Mouse (Mus musculus): Measurements from ENCODE around the gene Gm5039.
"Not testable (repeated sequence)": the region's sequence is repeated elsewhere in the genome, so short reads cannot be mapped to it uniquely, and the experiment has no call there.

The Gm5039 gene

DNA sequence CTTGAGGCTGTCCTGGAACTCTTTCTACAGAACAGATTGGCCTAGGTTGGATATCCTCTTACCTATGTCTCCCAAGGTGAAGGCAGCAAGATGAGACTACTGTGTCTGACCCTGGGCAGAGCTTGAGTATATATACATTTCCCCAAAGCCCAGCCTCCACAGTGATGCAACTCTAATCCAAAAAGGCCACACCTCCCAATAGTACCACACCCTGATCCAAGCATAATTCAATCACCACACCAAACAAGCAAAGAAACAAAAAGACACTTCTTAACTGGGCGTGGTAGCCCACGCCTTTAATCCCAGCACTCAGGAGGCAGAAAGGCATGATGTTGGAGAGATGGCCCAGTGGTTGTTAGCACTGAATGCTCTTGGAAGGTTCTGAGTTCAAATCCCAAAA, at the start of gene Gm5039:
Gm5039 (minus strand) TSS at position 101 of the 400 bp plus-strand sequence.
- DNase-seq, result not testable (repeated sequence)

DNA sequence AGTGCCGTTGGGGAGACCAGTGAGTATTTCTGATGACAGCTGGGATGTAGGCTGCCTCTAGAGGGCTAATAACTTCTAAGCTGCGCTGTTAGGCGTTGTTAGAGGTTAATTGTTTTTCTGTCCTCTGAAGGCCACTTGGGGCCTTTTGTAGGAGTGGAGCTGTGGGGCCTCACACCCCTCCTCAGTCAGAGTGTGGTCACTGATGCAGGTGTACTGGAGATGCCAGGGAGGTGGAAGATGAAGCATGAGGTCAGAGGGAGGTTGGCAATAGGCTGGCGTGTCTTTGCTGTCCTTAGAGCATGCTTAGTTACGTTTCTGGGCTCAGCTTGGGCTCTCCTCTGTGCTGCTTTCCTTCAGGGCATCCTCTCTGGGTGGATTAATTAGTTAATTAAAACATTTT, 48.2 kb upstream of the Gm5039 start:
- no peak for DNase-seq

DNA sequence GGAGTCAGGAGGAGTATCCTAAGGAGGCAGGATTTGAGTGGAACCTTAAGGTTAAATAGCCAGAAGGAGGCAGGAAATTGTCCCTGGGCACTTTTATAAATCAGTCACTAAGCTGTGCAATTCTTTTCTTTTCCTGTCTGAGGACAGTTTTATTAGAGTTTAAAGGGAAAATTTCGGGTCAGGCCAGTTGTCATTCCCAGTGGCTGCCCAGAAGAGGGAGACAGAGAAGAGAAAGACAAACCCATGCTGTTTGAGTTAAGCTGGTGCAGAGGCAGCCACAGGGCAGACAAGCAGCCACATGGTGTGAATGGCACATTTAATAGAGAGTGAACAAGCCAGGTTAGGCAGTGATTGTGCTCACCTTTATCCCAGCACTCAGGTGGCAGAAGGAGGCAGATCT, 46.5 kb upstream of the Gm5039 start:
- DNase-seq, result not testable (repeated sequence)

DNA sequence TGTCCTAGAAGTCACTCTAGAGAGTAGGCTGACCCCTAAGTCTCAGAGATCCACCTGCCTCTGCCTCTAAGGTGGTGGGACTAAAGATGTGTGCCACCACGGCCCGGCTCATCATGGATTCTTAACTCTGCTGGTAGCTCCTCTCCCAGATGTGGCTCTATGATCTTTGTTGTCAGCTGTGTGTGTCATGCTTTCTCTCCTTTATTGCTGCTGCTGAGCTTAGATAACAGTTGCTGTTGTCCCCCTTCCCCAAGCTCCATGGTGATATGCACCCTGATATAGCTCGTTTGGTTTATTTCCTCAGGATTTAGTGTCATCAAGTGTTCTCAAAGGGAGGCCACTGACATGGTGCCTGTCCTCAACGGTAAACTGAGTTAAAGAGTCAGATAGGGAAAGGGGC, 45.9 kb upstream of the Gm5039 start:
- not testable (repeated sequence) for DNase-seq

DNA sequence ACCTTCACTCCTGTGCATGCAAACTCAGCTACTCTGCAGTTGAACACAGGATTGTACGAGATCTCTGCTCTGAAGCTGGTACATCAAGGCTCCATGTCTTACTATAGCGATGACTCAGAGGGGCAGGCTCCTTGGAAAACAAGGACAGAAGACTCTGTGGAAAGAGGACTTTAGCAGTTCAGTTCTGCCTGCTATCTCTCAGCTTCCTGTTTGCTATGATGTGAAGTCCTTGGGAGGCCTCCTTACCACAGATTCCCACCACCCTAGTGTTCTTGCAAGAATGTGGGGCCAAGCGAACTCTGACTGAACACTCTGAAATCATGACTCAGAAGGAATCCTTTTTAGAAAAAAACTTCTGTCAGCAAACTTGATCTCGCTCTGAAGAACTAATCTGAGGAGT, 44.8 kb upstream of the Gm5039 start:
- no peak for DNase-seq

DNA sequence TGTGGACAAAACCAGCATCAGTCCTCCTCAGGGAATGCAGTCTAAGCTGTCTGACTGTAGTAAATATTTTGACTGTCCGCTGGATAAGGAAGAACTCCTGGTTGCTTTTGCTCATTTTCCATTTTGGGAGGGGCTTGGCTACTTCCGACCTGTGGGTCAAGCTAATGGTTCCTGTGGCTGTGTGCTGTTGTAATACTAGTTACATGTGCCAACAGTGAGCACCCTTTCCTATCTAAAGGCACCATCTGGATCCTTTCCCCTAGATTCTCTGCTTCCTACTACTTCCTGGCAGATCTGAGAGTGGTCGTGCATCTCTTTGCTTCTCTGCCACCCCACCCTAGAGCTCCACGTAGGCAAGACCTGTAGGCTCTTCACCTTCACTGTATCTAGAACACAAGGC, 43.8 kb upstream of the Gm5039 start:
- no peak for DNase-seq

DNA sequence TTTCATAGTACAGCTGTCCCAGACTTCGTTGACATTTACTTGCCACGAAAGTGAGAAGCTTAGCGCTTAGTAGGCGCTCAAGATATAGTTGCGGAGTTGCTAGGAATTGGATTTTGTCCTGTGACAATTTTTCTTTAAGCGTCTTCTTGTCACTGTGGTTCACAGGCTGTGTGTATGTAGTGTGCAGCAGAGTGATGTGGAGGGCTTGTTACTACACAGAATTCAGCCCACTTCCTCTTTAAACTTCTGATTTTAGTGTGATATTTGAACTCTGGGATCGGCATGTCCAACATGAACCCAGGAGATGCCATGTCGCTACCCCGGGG, 37.3 kb upstream of the Gm5039 start:
- no peak for DNase-seq

DNA sequence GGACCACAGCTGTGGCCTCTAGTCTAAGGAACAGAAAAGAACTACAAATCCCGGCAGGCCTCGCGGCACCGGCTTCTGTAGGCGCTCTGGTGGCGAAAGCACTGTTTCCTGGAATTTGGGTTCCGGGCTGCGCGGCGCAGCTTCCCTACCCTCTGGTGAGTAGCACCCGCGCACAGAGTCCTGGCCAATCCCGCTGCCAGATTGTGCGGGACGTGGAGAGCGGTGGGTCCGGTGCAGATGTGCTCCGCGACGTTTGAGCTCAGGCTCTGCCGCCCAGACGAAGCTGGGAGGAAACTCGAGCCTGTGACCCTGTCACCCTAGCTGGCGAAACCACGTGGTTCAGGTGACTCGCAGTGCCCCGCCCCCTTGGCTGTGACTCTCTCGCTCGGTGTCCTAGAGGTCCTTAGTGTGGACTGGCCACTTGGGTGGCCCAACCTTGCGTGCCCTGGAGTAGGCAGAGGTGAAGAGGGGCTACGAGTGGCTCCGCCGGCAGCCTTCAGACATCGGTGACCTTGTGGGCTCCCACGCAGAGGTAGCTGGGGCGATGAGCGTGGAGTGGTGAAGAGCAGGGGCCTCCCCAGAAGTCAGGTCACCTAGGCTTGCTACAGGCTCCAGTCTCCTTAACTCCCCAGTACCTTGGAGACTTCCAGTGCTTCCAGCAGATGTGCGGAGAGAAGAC, 36.8 kb upstream of the Gm5039 start, which contains the start of gene Adck1:
Adck1 (plus strand) TSS at position 114 of the 679 bp plus-strand sequence.
- DNase-seq, result peak; percentile 82

DNA sequence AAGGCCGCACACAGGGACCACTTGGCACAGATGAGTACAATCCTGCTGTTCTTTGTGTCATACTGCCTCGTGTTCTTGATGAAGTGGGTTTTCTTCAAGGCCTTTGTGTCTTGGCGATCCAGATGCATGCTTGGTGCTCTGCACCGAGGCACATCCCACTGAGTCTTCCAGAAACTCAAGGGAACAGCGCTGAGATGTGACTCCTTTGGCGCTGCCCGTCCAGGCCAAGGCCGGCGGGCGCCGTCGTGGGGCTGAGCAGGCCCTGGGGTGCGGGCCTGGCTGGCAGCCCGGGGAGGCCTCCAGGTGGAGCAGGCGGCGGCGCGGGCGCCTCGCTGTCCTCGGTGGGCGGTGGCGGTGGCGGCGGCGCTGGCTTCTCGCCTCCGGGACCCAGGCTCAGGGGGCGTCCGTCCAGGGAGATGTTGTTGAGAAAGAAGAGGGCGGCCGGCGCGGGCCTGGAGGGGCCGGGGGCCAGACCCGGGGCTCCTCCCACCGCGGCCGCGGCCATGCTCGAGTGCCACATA, 30.4 kb upstream of the Gm5039 start:
- no peak for DNase-seq

DNA sequence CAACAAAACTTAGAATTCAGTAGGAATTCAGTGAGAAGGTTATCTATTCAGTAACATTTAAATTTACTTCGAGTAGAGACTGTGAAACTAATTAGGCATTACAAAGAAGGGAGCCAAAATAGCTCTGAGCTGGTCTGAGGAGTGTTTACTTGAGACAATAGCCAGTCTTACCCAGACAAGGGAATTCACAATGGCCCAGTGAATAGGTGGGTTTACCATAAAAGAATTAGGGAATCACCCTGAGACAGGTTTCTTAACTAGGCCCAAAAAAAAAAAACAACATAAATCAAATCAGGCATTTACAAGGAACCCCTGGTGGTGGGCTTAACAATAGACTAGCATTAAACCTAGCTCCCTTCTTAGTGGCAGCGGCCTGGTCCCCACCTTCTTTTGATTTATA, 17.5 kb upstream of the Gm5039 start:
- DNase-seq, result not testable (repeated sequence)

DNA sequence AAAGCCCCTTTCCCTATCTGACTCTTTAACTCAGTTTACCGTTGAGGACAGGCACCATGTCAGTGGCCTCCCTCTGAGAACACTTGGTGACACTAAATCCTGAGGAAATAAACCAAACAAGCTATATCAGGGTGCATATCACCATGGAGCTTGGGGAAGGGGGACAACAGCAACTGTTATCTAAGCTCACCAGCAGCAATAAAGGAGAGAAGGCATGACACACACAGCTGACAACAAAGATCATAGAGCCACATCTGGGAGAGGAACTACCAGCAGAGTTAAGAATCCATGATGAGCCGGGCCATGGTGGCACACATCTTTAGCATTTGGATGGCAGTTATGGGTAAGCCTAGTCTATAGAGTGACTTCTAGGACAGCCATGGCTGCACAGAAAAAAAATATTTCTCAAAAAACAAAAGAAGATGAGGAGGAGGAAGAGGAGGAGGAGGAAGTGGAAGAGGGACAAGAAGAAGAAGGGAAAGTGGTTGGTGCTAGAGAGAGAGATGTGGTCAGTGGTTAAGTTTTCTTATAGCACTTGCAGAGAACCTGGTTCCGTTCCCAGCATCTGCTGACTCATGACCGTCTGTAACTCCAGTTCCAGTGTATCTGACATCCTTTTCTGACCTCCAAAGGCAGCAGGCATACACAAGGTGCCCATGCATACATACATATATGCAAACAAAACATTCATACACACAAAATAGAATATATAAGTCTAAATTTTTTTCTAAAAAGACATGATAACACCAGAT, 13.0 kb upstream of the Gm5039 start:
- not testable (repeated sequence) for DNase-seq

DNA sequence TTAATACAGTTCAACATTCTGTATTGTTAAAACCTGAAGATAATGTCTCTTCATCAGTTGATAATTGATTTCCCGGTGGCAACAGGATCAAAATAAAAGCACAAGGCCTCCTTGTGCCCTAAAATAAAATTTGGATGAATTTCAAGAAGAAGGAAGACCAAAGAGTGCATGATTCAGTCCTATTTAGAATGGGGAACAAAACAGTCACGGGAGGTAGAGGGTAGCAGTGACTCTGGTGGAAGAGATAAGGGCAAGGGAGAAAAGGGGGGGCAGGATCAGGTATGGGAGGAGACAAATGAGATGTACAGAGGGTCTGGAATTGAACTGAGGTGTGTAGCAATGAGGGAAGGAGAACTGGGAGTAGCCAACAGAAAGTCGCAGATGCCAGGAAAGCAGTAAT, 9.3 kb downstream of the Gm5039 start:
- DNase-seq, result no peak

DNA sequence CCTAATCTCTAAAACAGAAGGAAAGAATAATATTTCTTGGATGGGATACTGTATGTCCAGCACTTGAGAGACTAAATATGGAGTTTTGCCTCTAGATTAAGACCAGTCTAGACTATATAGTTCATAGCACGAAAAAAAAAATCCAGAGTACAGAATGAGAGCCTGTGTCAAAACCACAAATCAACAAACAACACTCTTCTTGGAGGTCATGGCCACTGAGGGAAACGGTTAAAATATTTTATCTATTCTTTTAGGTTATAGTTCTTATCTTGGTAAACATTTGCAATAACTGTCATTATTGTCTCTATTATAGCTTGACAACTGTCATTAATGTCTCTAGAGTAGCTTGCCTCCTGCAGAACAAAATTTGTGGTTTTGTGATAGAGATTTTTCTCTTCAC, 26.7 kb downstream of the Gm5039 start:
- DNase-seq, result not testable (repeated sequence)

DNA sequence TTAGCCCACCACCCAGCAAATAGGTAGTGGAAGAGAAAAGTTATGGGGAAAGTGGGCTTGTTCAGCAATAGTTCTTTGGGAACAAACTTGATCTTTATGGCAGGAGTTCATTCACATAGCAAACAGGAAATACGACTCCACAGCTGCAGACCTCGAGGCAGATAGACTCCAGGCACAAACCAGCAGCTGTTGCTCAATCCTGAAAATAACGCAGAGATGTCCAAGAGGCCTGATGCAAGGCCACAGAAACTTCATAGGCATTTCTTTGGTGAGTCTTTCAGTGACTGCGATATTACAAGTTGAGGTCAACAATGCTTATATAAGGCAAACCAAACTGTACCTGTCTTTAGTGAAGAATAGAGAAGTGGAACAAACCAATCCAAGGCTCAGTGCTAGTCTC, 30.7 kb downstream of the Gm5039 start:
- DNase-seq, result not testable (repeated sequence)

DNA sequence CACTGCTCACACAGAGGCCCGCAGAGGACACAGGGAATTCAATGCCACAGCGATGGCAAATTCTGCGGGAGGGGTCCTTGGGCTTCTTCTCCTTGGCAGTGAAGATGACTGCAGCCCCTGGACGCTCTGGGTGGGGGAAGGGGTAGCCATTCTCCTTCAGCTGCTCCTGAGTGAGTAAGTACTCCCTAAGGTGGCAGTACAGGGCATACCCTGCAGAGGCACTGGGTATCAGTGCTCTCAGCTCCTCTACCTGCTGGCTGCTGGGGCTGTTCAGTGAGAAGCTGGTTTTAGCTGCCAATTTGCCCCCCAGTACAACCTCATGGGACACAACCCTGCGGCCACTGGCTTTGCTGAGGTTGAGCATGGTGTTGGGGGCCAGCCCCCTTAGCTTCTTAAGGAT, 38.6 kb downstream of the Gm5039 start:
- DNase-seq, result not testable (repeated sequence)

DNA sequence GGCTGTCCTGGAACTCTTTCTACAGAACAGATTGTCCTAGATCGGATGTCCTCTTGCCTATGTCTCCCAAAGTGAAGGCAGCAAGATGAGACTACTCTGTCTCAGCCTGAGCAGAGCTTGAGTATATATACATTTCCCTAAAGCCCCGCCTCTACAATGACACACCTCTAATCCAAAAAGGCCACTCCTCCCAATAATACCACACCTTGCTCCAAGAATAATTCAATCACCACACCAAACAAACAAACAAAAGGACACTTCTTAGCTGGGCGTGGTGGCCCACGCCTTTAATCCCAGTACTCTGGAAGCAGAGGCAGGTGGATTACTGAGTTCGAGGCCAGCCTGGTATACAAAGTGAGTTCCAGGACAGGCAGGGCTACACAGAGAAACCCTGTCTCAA, 49.4 kb downstream of the Gm5039 start, which contains the start of gene Gm5662:
Gm5662 (minus strand) TSS at position 101 of the 400 bp plus-strand sequence.
- not testable (repeated sequence) for DNase-seq

All from liver (tissue).